Mouse (Mus musculus): ENCODE results near the gene Hexim1. TPM values are rescaled to one million over a fixed set of nuclear protein-coding genes. Genes with fewer than 3 reads are reported as not detected.

The Hexim1 gene
- polyA plus RNA-seq, 1 experiment, result 10.3 TPM

GRCm38 (mm10) chr11:103117591-103118009 lies 1.6 kb downstream of the Hexim1 start:
- DNase-seq (ENCODE audit: low read depth in 1 of 2, low spot score in 2 of 2), result no peak
- peak overlapping the region; percentile 73 for H3K4me3 ChIP-seq (ENCODE audit: extremely low read depth, insufficient read depth, insufficient read length)
- no peaks in the 10 kb centered on the region for H3K36me3 ChIP-seq (ENCODE audit: control insufficient read depth, insufficient read depth, low read length)
- peak overlapping the region; percentile 18; the same call in 1 of the 2 replicates for H3K27ac ChIP-seq (ENCODE audit: insufficient read depth, low read length)
- H3K4me1 ChIP-seq (ENCODE audit: control insufficient read depth, insufficient read depth, insufficient read length), result no peaks in the 10 kb centered on the region
- TF ChIP-seq CTCF (IDR thresholded peaks at IDR 0.05; ENCODE audit: extremely low read depth, insufficient read depth, insufficient read length, insufficient replicate concordance) (no peak), POLR2A (IDR thresholded peaks at IDR 0.05; ENCODE audit: low read depth, low read length) (no peak)
- H3K27me3 ChIP-seq (ENCODE audit: control insufficient read depth, insufficient read depth, low read length), result no peaks in the 10 kb centered on the region
- WGBS, result 1% methylated on average over 38 of the region's 38 CpGs

DNA sequence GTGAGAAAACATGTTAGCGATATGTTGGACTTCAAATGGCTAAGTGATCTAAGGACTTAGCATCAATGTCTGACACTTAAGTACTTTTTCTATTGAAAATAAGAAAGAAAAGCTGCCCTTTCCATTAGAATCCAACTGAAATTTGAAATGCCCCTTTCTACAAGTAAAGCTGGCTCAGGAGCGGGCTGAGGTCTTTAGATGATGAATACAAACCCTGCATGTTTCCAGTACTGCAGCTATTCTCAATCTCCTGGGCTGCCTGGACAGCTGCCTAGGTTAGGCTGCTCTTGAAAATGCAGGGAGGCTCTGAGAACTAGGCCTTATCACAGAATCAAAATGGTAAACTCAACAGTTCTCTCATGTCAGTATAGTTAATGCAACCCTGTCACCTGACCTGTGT lies 2.8 kb downstream of the Hexim1 start:
- Histone ChIP-seq H3K4me1 (ENCODE audit: control insufficient read depth, insufficient read depth, insufficient read length) (no peaks in the 10 kb centered on the region), H3K27ac (ENCODE audit: insufficient read depth, low read length) (no peak overlapping the region), H3K4me3 (ENCODE audit: extremely low read depth, insufficient read depth, insufficient read length) (no peak overlapping the region), H3K27me3 (ENCODE audit: control insufficient read depth, insufficient read depth, low read length) (no peaks in the 10 kb centered on the region), H3K36me3 (ENCODE audit: control insufficient read depth, insufficient read depth, low read length) (no peaks in the 10 kb centered on the region; the same call in 1 of the 2 replicates)
- WGBS, result 96% methylated on average over 2 of the region's 2 CpGs
- TF ChIP-seq POLR2A (IDR thresholded peaks at IDR 0.05; ENCODE audit: low read depth, low read length) (no peak), CTCF (IDR thresholded peaks at IDR 0.05; ENCODE audit: extremely low read depth, insufficient read depth, insufficient read length, insufficient replicate concordance) (no peak)
- no peak for DNase-seq (ENCODE audit: low read depth in 1 of 2, low spot score in 2 of 2)

GRCm38 (mm10) chr11:103119609-103120008 lies 3.6 kb downstream of the Hexim1 start:
- H3K4me3 ChIP-seq (ENCODE audit: extremely low read depth, insufficient read depth, insufficient read length), result no peak overlapping the region
- no peaks in the 10 kb centered on the region; the same call in 1 of the 2 replicates for H3K36me3 ChIP-seq (ENCODE audit: control insufficient read depth, insufficient read depth, low read length)
- no peaks in the 10 kb centered on the region for H3K27me3 ChIP-seq (ENCODE audit: control insufficient read depth, insufficient read depth, low read length)
- no peak for DNase-seq (ENCODE audit: low read depth in 1 of 2, low spot score in 2 of 2)
- H3K4me1 ChIP-seq (ENCODE audit: control insufficient read depth, insufficient read depth, insufficient read length), result no peaks in the 10 kb centered on the region
- no peak overlapping the region for H3K27ac ChIP-seq (ENCODE audit: insufficient read depth, low read length)
- 79% methylated on average over 5 of the region's 5 CpGs for WGBS
- TF ChIP-seq POLR2A (IDR thresholded peaks at IDR 0.05; ENCODE audit: low read depth, low read length), result no peak
- no peak for TF ChIP-seq CTCF (IDR thresholded peaks at IDR 0.05; ENCODE audit: extremely low read depth, insufficient read depth, insufficient read length, insufficient replicate concordance)

GRCm38 (mm10) chr11:103120315-103120714 lies 4.3 kb downstream of the Hexim1 start:
- TF ChIP-seq CTCF (IDR thresholded peaks at IDR 0.05; ENCODE audit: extremely low read depth, insufficient read depth, insufficient read length, insufficient replicate concordance) (no peak), POLR2A (IDR thresholded peaks at IDR 0.05; ENCODE audit: low read depth, low read length) (no peak)
- WGBS, result 91% methylated on average over 5 of the region's 5 CpGs
- no peak overlapping the region for H3K27ac ChIP-seq (ENCODE audit: insufficient read depth, low read length)

DNA sequence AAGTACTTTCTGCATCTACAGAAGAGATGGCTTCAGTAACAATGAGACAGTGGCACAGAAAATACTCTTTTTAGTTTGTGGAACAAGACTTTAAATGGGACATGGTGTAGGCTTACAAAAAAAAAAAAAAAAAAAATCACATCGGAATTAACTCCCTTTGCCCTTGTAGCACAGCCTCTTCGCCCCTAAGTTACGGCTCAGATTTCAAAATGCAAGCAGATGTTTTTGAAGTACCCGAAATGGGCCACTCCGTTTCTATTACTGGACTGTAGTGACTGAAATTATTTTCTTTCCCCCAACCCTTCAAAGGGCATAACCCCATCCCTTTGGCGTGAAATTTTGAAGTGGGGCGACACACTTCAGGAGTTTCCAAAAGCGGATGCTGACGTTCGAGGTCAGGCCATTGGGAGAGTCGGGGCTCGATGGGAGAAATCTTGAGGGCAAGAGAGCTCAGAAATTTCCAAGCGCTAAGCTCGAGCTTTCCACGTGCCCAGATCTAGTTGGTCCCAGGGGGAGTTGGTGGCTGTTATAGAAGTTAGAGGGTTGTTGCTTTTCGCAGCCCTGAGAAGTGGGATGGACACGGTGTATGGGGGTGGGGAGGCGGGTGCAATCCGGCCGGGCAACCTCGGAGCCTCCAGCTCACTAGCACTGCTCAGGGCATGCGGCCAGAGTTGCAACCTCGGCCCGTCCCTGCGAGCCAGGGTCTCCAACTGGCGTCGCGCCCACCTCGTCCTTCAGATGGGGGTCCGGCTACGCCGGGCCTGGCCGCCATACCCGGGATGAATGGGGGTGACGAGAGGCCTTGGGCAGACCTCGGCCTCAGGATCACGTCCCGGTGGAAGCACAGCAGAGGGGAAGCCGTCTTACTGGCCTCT lies 15.9 kb downstream of the Hexim1 start, which contains the start of gene Hexim2:
TSS of gene Hexim2 (plus strand) at position 729 of the 875 bp plus-strand sequence.
- TF ChIP-seq CTCF (IDR thresholded peaks at IDR 0.05; ENCODE audit: extremely low read depth, insufficient read depth, insufficient read length, insufficient replicate concordance) (no peak), POLR2A (IDR thresholded peaks at IDR 0.05; ENCODE audit: low read depth, low read length) (0 out of 2 replicates have a peak, but pooled peaks have one; percentile 2)
- Histone ChIP-seq H3K4me3 (ENCODE audit: extremely low read depth, insufficient read depth, insufficient read length) (peak within 1 kb of the TSS; percentile 97), H3K4me1 (ENCODE audit: control insufficient read depth, insufficient read depth, insufficient read length) (peaks cover 4% of the 10 kb centered on the region), H3K27me3 (ENCODE audit: control insufficient read depth, insufficient read depth, low read length) (no peaks in the 10 kb centered on the region), H3K36me3 (ENCODE audit: control insufficient read depth, insufficient read depth, low read length) (no peaks in the 10 kb centered on the region), H3K27ac (ENCODE audit: insufficient read depth, low read length) (peak within 1 kb of the TSS; percentile 98)
- DNase-seq (ENCODE audit: low read depth in 1 of 2, low spot score in 2 of 2), result peak; percentile 21 to 46
- WGBS, result under 1% methylated on average over 39 of the region's 39 CpGs

More at GRCm38 (mm10) chr11:103120315-103120714, 4.3 kb downstream of the Hexim1 start:
- H3K4me3 ChIP-seq (ENCODE audit: extremely low read depth, insufficient read depth, insufficient read length), result no peak overlapping the region
- H3K4me1 ChIP-seq (ENCODE audit: control insufficient read depth, insufficient read depth, insufficient read length), result no peaks in the 10 kb centered on the region
- no peak for DNase-seq (ENCODE audit: low read depth in 1 of 2, low spot score in 2 of 2)
- H3K27me3 ChIP-seq (ENCODE audit: control insufficient read depth, insufficient read depth, low read length), result no peaks in the 10 kb centered on the region
- no peaks in the 10 kb centered on the region; the same call in 1 of the 2 replicates for H3K36me3 ChIP-seq (ENCODE audit: control insufficient read depth, insufficient read depth, low read length)

GRCm38 (mm10) chr11:103132576-103133455 lies 16.8 kb downstream of the Hexim1 start:
- Histone ChIP-seq H3K27ac (ENCODE audit: insufficient read depth, low read length) (peak overlapping the region; percentile 98), H3K4me3 (ENCODE audit: extremely low read depth, insufficient read depth, insufficient read length) (peak overlapping the region; percentile 97), H3K27me3 (ENCODE audit: control insufficient read depth, insufficient read depth, low read length) (no peaks in the 10 kb centered on the region), H3K36me3 (ENCODE audit: control insufficient read depth, insufficient read depth, low read length) (no peaks in the 10 kb centered on the region), H3K4me1 (ENCODE audit: control insufficient read depth, insufficient read depth, insufficient read length) (peaks cover 4% of the 10 kb centered on the region)
- TF ChIP-seq POLR2A (IDR thresholded peaks at IDR 0.05; ENCODE audit: low read depth, low read length), result peak; percentile 56
- TF ChIP-seq CTCF (IDR thresholded peaks at IDR 0.05; ENCODE audit: extremely low read depth, insufficient read depth, insufficient read length, insufficient replicate concordance), result no peak
- 1% methylated on average over 58 of the region's 58 CpGs for WGBS
- peak; percentile 100 for DNase-seq (ENCODE audit: low read depth in 1 of 2, low spot score in 2 of 2)
